Mouse (Mus musculus) gastrocnemius, adult 18-20 months (tissue): ENCODE data around the gene Prss40. TPM values are rescaled to one million over a fixed set of nuclear protein-coding genes. Genes with fewer than 3 reads are reported as not detected.
A peak's percentile ranks its signal among the peaks of the same experiment; 100 is the strongest.
"Not testable (repeated sequence)": the region's sequence is repeated elsewhere in the genome, so short reads cannot be mapped to it uniquely, and the experiment has no call there.

Experiments used
- DNase-seq: peaks from one replicate; pipeline ENCODE4 v3.0.0; 2021; ENCODE audit warnings: low spot score
- total RNA-seq, 2 experiments: library from RNA; stranded (reverse); gene quantifications; 2 replicates each; pipeline ENCODE4 v1.2.3; 2021

Prss40 gene
- total RNA-seq, 2 experiments from 2014 or later, result not detected

DNA sequence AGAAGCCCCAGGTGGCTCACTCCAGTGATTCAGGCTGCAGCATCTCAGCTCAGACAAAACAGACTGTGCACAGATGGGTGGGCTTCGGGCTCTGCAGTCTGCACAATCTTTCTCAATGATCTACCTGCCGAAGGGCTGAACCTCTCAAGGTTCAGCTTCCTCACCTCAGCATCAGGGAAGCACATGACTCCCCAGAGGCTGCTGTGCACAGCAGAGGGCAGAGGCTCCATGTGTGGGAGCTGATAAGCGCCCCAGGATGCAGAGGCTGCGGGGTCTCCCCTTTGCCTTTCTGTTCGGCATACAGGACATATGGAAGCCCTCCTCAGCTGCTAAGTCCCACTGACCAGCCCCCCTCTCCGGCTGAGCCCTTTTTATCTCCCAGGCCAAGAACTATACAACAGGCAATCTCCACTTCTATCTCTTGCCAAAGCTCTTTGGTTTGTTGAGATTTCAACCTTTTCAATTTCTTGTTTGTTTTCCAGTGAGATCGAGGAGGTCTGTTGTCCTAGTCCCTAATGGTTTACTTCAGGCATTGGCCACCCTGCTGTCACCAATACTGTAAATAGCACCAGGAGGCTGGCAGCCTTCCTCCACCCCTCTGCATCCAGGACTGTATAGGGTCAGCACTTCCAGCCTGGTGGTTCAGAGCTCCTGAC is 25.6 kb downstream of the Prss40 start, which contains the start of gene Cfc1:
Cfc1 (plus strand) TSS at position 606 of the 656 bp plus-strand sequence.
- not testable (repeated sequence) for DNase-seq

DNA sequence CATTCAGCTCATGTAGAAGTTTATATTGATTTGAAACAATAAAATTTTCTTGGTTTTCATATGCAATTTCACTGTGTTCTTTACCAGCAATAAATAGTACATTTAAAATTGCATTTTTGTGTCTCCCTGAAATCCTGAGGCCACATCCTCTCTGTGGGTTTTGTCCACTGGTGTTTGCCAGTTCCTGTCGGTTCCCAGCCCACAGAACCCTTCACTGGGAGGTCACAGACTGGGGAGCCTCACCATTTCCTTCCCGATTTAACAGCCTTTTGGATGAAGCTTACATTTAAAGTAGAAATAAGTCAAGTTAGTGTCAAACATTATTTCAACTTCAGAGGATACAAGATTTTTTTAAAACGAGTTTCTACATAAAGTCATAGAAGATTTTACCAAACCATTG is 26.2 kb downstream of the Prss40 start:
- DNase-seq, result not testable (repeated sequence)

DNA sequence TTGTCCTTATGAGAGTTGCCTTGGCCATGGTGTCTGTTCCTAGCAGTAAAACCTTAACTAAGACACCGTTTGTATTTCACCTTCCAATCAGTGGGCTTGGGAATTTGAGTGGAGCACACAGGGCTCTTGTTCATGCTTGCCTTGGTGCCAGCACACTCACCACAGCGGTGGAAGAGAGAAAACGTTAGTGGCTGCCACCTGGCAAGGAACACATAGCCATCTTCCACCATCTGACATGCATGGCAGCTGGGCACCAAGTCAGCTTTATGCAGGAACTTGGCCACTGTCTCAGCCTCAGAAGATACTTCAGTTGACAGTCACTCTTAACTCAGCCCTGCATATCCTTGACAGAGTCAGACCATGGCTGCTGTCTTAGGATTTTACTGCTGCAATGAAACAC is 37.1 kb downstream of the Prss40 start:
- no peak for DNase-seq

DNA sequence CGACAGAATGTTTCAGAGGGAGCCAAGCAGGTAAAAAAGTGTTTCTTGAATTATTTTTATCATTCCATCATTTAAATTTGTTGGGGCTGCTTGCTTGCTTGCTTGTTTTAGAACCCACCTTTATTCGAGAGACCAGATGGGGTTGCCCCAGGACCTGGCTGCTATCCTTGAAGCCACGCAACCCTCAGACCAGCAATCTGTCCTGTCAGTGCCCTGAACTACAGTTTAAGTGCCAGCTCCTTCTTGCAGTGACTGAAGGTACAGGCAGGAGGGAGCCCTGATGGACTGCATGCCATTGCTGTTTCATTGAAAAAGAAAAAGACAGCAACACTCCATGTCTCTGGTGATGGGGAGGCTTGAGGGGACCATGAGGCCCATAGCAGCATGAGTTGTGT is 37.9 kb downstream of the Prss40 start:
- DNase-seq, result no peak

DNA sequence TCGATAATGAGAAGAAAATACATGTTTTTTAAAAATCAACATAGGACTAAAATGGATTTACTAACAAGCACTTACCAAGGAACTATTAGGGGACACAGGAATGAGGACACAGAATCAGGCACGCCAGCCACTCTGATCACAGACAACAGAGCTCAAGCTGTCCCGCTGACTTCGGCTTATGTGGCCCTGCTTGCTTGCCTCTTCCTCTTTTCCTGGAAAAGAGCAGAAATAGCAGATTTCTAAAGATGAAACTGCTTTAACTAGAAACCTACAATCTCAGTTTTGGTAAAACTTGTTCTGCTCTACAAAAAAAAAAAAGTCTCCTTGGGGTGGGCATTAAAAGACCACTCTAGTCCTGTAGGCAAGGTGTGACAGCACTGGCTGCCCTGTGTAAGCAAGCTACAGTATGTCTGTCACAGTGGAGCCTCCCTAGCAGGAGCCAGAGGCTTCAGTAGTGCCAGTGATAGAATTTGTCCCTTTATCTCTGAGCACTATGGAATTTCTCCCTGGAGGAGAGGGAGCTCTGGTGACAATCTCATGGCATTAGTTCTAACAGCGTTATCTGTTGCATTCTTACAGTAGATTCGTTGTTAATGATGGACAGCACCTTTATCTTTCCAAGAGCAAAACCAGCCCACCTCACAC is 38.4 kb downstream of the Prss40 start:
- no peak for DNase-seq

DNA sequence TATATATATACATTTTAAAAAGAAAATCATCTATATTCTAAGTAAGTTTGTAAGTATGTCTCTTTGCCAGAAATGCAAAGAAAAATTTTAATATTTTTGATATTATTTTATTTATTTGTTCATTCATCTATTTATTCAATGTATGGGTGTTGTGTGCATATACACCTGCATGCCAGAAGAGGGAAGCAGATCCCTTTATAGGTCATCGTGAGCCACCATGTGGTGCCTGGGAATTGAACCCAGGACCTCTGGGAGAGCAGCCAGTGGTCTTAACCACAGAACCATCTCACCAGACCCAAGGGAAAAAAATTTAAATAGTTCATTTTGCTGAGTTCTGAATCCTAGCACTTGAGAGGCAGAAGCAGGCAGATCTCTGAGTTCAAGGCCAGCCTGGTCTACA is 42.5 kb downstream of the Prss40 start:
- DNase-seq, result no peak

DNA sequence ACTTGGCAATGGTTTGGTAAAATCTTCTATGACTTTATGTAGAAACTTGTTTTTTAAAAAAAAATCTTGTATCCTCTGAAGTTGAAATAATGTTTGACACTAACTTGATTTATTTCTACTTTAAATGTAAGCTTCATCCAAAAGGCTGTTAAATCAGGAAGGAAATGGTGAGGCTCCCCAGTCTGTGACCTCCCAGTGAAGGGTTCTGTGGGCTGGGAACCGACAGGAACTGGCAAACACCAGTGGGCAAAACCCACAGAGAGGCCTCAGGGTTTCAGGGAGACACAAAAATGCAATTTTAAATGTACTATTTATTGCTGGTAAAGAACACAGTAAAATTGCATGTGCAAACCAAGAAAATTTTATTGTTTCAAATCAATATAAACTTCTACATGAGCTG is 42.9 kb downstream of the Prss40 start:
- not testable (repeated sequence) for DNase-seq

DNA sequence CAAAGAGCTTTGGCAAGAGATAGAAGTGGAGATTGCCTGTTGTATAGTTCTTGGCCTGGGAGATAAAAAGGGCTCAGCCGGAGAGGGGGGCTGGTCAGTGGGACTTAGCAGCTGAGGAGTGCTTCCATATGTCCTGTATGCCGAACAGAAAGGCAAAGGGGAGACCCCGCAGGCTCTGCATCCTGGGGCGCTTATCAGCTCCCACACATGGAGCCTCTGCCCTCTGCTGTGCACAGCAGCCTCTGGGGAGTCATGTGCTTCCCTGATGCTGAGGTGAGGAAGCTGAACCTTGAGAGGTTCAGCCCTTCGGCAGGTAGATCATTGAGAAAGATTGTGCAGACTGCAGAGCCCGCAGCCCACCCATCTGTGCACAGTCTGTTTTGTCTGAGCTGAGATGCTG is 43.4 kb downstream of the Prss40 start:
- DNase-seq, result not testable (repeated sequence)

DNA sequence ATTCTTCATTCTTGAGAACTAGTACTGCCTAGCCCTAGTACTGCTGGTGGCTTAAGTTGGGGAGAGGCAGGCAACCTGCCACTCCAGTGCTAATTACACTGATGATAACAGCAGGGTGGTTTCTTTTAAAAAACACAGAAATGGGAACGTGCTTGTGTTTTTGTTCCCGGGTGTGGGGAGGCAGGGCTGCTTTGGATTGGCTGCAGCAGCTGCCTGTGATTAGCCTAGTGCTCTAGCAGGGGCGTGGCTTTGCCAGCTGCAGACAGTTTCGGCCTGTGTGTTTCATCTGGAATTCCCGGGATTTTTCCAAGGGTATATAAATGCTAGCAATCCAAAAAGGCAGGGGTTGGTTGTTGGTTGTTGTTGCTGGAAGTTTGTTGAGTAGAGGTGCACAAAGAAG is 44.1 kb downstream of the Prss40 start:
- DNase-seq, result no peak

DNA sequence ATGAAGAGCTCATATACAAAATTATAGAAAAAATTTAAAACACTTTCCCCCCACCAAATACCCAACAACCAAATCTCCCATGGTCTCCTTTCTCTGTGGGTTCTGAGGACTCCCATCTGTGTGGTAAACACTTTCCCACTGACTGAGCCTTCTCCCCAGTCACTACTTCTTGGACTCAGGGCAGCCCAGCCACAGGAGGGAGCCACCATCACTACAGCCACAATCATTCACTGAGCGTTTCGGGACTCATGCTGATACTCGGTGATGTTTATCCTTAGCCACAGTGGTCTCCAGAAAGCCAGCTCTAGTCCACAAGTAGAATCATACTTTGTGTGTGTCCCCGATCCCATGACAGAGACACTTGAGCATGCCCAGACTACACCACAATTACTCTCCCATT is 47.7 kb downstream of the Prss40 start:
- no peak for DNase-seq

DNA sequence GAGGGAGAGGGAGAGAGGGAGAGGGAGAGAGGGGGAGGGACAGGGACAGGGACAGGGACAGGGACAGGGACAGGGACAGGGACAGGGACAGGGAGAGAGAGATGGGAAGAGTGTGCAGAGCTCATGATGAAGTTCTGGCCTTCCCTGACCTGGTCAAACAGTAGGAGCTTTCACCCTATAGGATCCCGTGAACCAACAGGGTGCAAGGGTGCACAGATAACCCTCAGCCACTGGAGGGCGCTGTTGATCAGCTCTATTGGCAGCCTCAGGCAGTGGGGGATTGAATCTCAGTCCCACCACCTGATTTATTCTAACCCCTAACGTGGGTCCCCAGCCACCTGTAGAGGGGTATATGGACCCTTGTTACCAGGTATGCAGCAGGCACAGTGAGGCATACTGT is 49.7 kb downstream of the Prss40 start:
- DNase-seq, result peak; percentile 4

DNA sequence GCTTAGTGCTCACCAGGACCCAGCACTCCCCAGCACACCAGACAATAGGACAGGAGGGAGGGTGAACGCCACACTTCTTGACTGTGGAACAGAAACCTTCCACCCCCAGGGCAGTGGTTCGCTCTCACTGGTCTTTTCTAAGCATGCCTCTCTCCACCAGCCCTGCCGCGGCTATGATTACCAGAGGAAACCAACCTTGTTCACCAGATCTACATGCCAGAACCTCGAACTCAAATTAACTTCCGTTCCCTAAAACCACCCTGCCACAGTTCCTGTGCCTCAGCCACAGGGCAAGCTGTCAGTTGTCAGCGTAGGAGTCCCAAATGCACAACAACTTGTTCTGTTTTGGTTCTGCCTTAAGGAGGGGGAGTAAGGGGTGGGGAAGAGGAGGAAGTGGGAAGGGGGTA is 50.2 kb downstream of the Prss40 start:
- DNase-seq, result no peak

DNA sequence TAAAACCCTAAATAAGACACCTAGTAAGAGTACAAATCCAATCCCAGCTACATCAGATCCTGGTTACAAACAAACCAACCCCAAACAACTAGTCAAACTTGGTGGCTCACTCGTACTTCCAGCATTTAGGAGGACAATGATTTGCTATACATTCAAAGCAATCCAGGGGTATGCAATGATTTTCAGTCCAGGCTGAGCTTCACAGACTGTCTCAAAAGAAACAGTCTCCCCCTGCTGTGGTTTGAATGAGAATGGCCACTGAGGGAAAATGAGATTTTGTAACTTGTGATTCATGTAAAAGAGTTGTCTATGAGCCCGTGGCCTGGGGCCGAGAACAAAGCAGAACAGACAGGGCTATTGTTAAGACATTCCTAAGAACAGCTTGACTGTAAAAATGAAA is 52.8 kb downstream of the Prss40 start:
- no peak for DNase-seq

DNA sequence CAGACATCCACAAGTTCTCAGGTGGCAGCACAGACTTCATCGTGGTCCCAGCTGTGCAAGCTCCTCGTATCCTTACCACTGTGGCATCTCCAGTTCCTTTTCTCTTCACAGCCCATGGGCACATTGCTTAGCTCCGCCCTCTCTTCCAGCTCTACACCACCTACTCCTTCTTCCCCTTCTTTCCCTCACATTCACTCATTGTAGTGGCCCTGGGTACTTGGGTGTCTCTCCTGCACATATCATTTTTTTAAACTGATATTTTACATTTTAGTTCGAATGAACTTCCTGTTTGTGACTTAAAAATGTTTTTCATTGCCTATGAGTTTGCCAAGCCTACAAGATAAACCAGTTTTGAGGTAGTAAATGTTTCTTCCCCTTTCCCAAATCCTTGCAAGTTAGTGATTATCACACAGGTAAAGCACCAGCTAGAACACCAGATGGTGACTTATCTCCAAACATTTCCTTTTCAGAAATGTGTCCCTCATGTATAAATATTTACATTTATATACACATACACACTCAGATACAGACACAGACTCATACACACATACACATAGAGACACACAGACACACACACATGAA is 54.7 kb downstream of the Prss40 start:
- DNase-seq, result no peak

DNA sequence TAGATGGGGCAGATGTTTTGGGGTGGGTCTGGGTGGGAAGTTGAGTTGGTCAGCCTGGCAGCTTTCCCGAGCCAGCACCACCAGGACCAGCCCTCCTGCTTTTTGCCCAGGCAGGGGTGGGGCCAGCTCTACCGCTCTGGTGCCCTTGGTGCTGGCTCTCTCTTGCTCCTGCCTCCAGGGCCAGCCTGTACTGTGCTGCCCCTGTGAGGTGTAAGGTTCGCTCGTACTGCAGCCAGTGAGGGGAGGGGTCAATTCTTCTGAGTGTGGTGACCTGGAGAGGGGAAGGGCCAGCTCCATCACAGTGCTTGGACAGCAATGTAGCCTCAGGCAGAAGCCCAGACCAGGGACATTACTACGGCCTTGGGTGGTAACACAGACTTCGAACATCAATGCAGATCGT is 55.4 kb downstream of the Prss40 start:
- no peak for DNase-seq

DNA sequence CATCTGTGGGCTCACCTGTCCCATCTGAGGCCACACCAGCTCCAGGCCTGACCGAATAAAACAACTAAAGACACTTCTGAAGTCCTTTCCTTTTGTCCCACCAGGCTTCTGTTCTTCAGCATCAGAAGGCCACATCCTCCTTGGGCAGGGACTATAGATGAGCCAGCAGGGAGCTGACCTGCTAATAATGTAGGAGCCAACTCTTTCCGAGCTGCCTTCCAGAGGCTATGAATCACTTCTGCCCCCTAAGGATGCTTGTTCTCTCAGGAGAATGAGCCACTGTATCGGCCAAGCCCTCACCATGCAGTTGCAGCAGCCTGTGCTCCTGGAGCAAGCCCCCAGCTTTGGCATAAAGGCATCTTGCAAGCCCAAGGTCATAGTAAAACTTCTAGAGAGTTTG is 57.8 kb downstream of the Prss40 start:
- no peak for DNase-seq

Other genes with a start within 250 kb of the Prss40 start
- gene Ccdc115, start 121.3 kb downstream of the Prss40 start, total RNA-seq, result 10 to 100 TPM; 11.7 to 12.6 TPM
- 10 to 100 TPM; 10.3 to 13.4 TPM for gene Imp4, start 121.1 kb downstream of the Prss40 start, total RNA-seq
- gene Ptpn18, start 101.2 kb downstream of the Prss40 start, total RNA-seq, result 1 to 10 TPM; 1.4 to 1.9 TPM
- not detected for gene Prss39, start 62.5 kb downstream of the Prss40 start, total RNA-seq
- gene Cfc1, start 25.3 kb downstream of the Prss40 start, total RNA-seq, result not detected
- gene Amer3, start 18.7 kb upstream of the Prss40 start, total RNA-seq, result not detected